Mouse (Mus musculus): Measurements from ENCODE around the gene Tek.

The Tek gene

GRCm38 (mm10) chr4:94738838-94739731 is at the start of gene Tek:
TSS of gene Tek (plus strand) at chr4:94739289.
- in situ Hi-C loops (cut with MboI; ENCODE audit: low pct_unique_long_range_greater_than_20kb in 1 of 2, low sequenced_read_pairs in 2 of 2, unreplicated experiment in 1 of 2), result no loop called here

- in situ Hi-C loops (cut with MboI; ENCODE audit: low pct_unique_long_range_greater_than_20kb in 1 of 2, low sequenced_read_pairs in 2 of 2, unreplicated experiment in 1 of 2), result loop anchor here in 1 of 2 experiments (25.0 kb wide), 1 partner anchor 222 kb away; no protein-coding TSS in a partner anchor
These were observed 49.3 kb upstream of the Tek start for GRCm38 (mm10) chr4:94689804-94690203.

GRCm38 (mm10) chr4:94691078-94691477 is 48.0 kb upstream of the Tek start:
- in situ Hi-C loops (cut with MboI; ENCODE audit: low pct_unique_long_range_greater_than_20kb in 1 of 2, low sequenced_read_pairs in 2 of 2, unreplicated experiment in 1 of 2), result loop anchor here in 1 of 2 experiments (25.0 kb wide), 1 partner anchor 221 kb away; no protein-coding TSS in a partner anchor

- in situ Hi-C loops (cut with MboI; ENCODE audit: low pct_unique_long_range_greater_than_20kb in 1 of 2, low sequenced_read_pairs in 2 of 2, unreplicated experiment in 1 of 2), result loop anchor here in 1 of 2 experiments (25.0 kb wide), 1 partner anchor 220 kb away; no protein-coding TSS in a partner anchor
These were observed 46.9 kb upstream of the Tek start for GRCm38 (mm10) chr4:94692175-94692574.

GRCm38 (mm10) chr4:94696368-94696767 is 42.7 kb upstream of the Tek start:
- in situ Hi-C loops (cut with MboI; ENCODE audit: low pct_unique_long_range_greater_than_20kb in 1 of 2, low sequenced_read_pairs in 2 of 2, unreplicated experiment in 1 of 2), result loop anchor here in 1 of 2 experiments (25.0 kb wide), 1 partner anchor 216 kb away; no protein-coding TSS in a partner anchor

GRCm38 (mm10) chr4:94711002-94711401 is 28.1 kb upstream of the Tek start:
- in situ Hi-C loops (cut with MboI; ENCODE audit: low pct_unique_long_range_greater_than_20kb in 1 of 2, low sequenced_read_pairs in 2 of 2, unreplicated experiment in 1 of 2), result no loop called here

GRCm38 (mm10) chr4:94711426-94711825 is 27.7 kb upstream of the Tek start:
- in situ Hi-C loops (cut with MboI; ENCODE audit: low pct_unique_long_range_greater_than_20kb in 1 of 2, low sequenced_read_pairs in 2 of 2, unreplicated experiment in 1 of 2), result no loop called here

GRCm38 (mm10) chr4:94713741-94714140 is 25.3 kb upstream of the Tek start:
- in situ Hi-C loops (cut with MboI; ENCODE audit: low pct_unique_long_range_greater_than_20kb in 1 of 2, low sequenced_read_pairs in 2 of 2, unreplicated experiment in 1 of 2), result no loop called here

- in situ Hi-C loops (cut with MboI; ENCODE audit: low pct_unique_long_range_greater_than_20kb in 1 of 2, low sequenced_read_pairs in 2 of 2, unreplicated experiment in 1 of 2), result no loop called here
These were observed 23.9 kb upstream of the Tek start for GRCm38 (mm10) chr4:94715166-94715565.

- in situ Hi-C loops (cut with MboI; ENCODE audit: low pct_unique_long_range_greater_than_20kb in 1 of 2, low sequenced_read_pairs in 2 of 2, unreplicated experiment in 1 of 2), result no loop called here
These were observed 13.3 kb upstream of the Tek start for GRCm38 (mm10) chr4:94725799-94726198.

- in situ Hi-C loops (cut with MboI; ENCODE audit: low pct_unique_long_range_greater_than_20kb in 1 of 2, low sequenced_read_pairs in 2 of 2, unreplicated experiment in 1 of 2), result no loop called here
These were observed 6.4 kb upstream of the Tek start for GRCm38 (mm10) chr4:94732721-94733120.

GRCm38 (mm10) chr4:94737326-94738295 is 1.5 kb upstream of the Tek start:
- in situ Hi-C loops (cut with MboI; ENCODE audit: low pct_unique_long_range_greater_than_20kb in 1 of 2, low sequenced_read_pairs in 2 of 2, unreplicated experiment in 1 of 2), result no loop called here

- in situ Hi-C loops (cut with MboI; ENCODE audit: low pct_unique_long_range_greater_than_20kb in 1 of 2, low sequenced_read_pairs in 2 of 2, unreplicated experiment in 1 of 2), result no loop called here
These were observed 2.7 kb downstream of the Tek start for GRCm38 (mm10) chr4:94741824-94742223.

GRCm38 (mm10) chr4:94745749-94746148 is 6.7 kb downstream of the Tek start:
- in situ Hi-C loops (cut with MboI; ENCODE audit: low pct_unique_long_range_greater_than_20kb in 1 of 2, low sequenced_read_pairs in 2 of 2, unreplicated experiment in 1 of 2), result no loop called here

- in situ Hi-C loops (cut with MboI; ENCODE audit: low pct_unique_long_range_greater_than_20kb in 1 of 2, low sequenced_read_pairs in 2 of 2, unreplicated experiment in 1 of 2), result no loop called here
These were observed 7.3 kb downstream of the Tek start for GRCm38 (mm10) chr4:94746387-94746811.

- in situ Hi-C loops (cut with MboI; ENCODE audit: low pct_unique_long_range_greater_than_20kb in 1 of 2, low sequenced_read_pairs in 2 of 2, unreplicated experiment in 1 of 2), result no loop called here
These were observed 8.2 kb downstream of the Tek start for GRCm38 (mm10) chr4:94747338-94747737.

- in situ Hi-C loops (cut with MboI; ENCODE audit: low pct_unique_long_range_greater_than_20kb in 1 of 2, low sequenced_read_pairs in 2 of 2, unreplicated experiment in 1 of 2), result no loop called here
These were observed 13.4 kb downstream of the Tek start for GRCm38 (mm10) chr4:94752512-94752911.

GRCm38 (mm10) chr4:94765217-94765616 is 26.1 kb downstream of the Tek start:
- in situ Hi-C loops (cut with MboI; ENCODE audit: low pct_unique_long_range_greater_than_20kb in 1 of 2, low sequenced_read_pairs in 2 of 2, unreplicated experiment in 1 of 2), result no loop called here

- in situ Hi-C loops (cut with MboI; ENCODE audit: low pct_unique_long_range_greater_than_20kb in 1 of 2, low sequenced_read_pairs in 2 of 2, unreplicated experiment in 1 of 2), result no loop called here
These were observed 27.1 kb downstream of the Tek start for GRCm38 (mm10) chr4:94766176-94766575.
